Mouse (Mus musculus) left cerebral cortex, postnatal 4 days (tissue): ENCODE data around the gene Myo15. TPM values are rescaled to one million over a fixed set of nuclear protein-coding genes. Genes with fewer than 3 reads are reported as not detected.

ENCODE experiments used
- DNase-seq: peaks from one replicate; pipeline ENCODE4 v3.0.0-alpha.2; 2022
- intact Hi-C: fragments of 180-260 bp; cut with DNase I; formaldehyde crosslinking; loops from one replicate; pipeline ENCODE4 v1.15.1; 2025
- total RNA-seq, 2 experiments: library from RNA; stranded (reverse); gene quantifications; 2 replicates each; pipeline ENCODE4 v1.2.3; 2021

Gene Myo15
- total RNA-seq, 2 experiments from 2014 or later: 0.10 to 0.14 TPM

DNA sequence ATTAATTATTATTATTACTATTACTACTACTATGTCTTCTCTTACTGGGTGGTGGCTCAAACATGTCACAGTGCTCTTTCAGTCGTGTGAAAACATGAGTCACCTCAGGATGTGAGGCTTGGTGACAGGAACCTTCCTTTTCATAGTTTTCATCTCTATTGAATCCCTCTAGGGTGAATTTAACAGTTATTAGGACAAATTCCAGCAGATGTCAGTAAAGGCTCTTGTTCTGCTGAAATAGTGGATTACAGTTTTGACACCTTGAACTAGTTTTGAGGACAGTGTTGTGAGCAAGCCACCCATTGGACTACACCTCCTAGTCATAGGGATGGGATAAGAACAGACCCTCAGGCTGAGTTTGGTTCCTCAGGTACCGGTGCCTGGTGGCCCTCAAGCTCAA lies 26.6 kb downstream of the Myo15 start:
- DNase-seq: no peak
- intact Hi-C loops: no loop called here

- intact Hi-C loops: no loop called here
Measured at GRCm38 (mm10) chr11:60507281-60507680, 38.1 kb downstream of the Myo15 start.

DNA sequence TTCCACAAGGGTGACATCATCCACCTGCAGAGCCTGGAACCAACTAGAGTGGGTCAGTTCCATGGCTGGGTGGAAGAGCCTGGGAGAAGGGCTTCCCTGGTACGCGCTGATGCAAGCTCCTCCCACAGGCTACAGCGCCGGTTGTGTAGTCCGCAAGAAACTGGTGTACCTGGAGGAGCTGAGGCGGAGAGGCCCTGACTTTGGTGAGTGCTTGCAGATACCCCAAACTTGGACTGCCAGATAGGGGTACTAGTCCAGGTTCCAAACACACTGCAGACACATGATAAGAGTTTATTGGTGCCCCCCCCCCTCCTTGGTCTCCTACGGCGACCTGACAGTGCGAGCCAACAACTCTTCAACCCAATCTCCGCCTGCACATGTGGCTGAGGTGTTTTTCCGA lies 39.8 kb downstream of the Myo15 start:
- intact Hi-C loops: no loop called here
- no peak for DNase-seq

More at GRCm38 (mm10) chr11:60507281-60507680, 38.1 kb downstream of the Myo15 start:
- DNase-seq: no peak

DNA sequence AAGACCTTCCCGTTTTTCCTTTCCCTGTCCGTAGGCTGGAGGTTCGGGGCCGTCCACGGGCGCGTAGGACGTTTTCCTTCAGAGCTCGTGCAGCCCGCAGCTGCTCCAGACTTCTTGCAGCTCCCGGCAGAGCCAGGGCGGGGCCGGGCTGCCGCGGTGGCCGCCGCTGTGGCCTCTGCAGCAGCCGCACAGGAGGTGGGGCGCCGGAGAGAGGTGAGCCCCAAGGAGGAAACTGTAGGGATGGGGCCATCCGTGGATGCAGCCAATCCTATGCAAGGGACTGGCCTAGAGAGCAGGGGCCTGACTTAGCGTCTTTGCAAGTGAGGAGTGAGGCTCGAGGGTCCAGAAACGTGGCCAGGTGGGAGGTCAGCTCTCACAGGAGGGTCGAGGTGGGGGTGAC lies 40.4 kb downstream of the Myo15 start:
- DNase-seq: no peak
- intact Hi-C loops: no loop called here

DNA sequence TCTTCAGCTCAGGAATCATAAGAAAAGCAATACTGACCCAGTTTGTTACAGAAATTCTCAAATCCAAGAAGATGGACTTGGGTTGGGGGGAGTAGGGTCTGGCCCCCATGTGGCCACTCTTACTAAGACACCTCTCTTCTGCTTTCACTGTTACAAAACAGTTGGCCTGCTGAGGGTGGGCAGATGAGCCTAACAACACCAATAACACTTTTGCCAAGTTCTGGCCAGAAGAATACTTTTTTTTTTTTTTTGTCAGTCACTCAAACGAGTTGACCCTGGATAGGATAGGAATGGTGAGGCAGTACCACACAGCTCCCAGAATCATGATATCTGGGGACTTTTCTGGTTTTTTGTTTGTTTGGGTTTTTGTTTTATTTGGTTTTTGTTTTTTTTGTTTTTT lies 42.8 kb downstream of the Myo15 start:
- intact Hi-C loops: no loop called here
- DNase-seq: no peak

DNA sequence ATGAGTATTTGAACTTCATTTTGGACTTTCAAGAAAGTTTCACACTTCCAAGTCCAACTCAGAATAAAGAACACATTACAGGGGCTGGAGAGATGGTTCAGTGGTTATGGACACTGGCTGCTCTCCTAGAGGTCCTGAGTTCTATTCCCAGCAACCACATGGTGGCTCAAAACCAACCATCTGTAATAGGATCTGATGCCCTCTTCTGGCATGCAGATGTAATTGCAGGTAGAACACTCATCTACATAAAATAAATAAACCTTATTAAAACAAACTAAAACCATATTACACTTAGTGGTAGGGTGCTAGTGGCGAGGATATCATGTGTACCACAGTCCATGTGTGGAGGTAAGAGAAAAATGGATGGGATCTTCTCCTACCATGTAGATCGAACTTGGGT lies 43.4 kb downstream of the Myo15 start:
- no peak for DNase-seq
- intact Hi-C loops: no loop called here

GRCm38 (mm10) chr11:60514941-60515340 lies 45.8 kb downstream of the Myo15 start:
- intact Hi-C loops: no loop called here
- DNase-seq: no peak

GRCm38 (mm10) chr11:60518305-60518704 lies 49.2 kb downstream of the Myo15 start:
- intact Hi-C loops: no loop called here
- no peak for DNase-seq

- intact Hi-C loops: no loop called here
- DNase-seq: no peak
Measured at GRCm38 (mm10) chr11:60522027-60522426, 52.9 kb downstream of the Myo15 start.

GRCm38 (mm10) chr11:60522661-60523365 lies 53.7 kb downstream of the Myo15 start:
- DNase-seq: no peak
- intact Hi-C loops: no loop called here

DNA sequence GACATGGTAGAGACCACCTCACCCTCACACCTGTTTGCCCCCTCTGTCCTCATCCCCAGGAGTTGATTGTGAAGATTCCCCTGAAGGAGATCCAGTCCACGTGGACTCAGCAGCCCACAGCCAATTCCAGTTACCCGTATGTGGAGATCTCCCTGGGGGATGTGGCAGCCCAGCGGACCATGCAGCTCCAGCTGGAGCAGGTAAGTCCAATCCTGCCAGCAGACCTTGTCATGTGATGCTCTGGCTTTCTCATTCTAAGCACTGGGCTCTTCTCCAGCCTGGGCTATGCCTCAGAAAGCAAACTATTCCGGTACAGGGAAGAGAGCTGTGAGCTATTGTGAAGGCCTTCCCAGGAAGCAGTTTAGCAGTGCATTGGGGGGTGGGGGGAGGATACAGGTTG lies 57.3 kb downstream of the Myo15 start:
- DNase-seq: no peak
- intact Hi-C loops: no loop called here

- no peak for DNase-seq
- intact Hi-C loops: no loop called here
Measured at GRCm38 (mm10) chr11:60535676-60536075, 66.5 kb downstream of the Myo15 start.

GRCm38 (mm10) chr11:60536180-60536858 lies 67.2 kb downstream of the Myo15 start, which contains the start of gene Alkbh5:
TSS of gene Alkbh5 (plus strand) at chr11:60536381.
- no peak for DNase-seq
- intact Hi-C loops: no loop called here

- intact Hi-C loops: no loop called here
- DNase-seq: peak; percentile 96
Measured at GRCm38 (mm10) chr11:60536859-60537467, 67.8 kb downstream of the Myo15 start.

DNA sequence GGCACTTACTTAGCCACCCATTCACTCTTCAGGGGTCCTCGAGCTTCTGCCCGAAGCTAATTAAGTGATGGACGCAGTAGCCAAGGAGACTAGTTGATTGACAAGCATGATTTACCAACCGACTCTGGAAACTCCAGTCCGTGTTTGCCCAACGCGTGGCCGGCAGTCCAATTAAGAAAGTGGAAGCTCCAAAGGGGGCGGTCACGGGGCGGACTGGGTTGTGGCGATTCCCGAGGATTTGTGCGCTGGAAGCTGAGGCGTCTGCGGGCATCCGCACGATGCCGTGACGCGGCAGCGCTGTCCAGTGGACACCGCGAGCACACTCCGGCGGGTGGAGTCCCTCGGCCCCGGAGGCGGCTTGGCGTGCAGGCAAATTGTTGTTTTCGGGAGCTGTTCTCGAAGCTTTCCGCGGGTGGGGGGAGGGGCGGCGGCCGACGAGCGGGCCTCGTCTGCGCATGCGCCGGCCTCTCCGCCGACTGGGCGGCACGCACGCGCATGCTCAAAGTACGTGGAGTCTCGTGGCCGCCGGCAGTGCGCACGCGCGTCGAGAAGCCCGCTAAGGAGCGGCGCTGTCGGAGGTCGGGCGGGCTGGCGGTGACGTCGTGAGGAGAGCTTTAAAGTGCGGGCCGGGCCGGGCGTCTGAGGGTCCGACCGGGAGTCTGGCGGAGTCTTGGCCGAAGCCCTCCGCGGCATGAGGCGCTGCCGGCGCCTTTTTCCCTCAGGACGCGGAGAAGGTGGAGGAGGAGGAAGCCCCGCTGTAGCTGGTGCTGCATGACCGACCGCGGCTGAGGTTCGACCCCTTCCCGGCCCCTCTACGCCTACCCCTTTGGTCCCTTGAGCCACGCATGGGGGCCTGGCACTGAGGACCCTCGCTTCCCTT lies 68.6 kb downstream of the Myo15 start:
- peak; percentile 98 for DNase-seq
- intact Hi-C loops: no loop called here

- DNase-seq: peak; percentile 26
- intact Hi-C loops: no loop called here
Measured at GRCm38 (mm10) chr11:60538371-60539281, 69.5 kb downstream of the Myo15 start.

DNA sequence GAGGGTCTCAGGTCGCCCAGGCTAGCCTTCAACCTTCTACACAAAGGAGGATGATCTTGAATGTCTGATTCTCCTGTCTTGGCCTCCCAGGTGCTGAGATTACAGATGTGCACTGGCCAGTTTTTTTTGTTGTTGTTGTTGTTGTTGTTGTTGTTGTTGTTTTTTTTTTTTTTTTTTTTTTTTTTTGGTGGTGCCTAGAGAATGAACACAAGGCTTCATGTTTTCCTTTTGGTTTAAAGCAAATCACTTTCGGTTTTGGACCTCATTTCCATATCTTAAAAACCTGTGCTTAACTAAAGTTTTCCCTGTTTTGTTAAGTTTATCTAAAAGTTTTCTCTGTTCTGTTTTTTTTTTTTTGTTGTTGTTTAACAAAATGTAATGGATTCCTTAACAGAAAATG lies 70.4 kb downstream of the Myo15 start:
- DNase-seq: no peak
- intact Hi-C loops: no loop called here

- intact Hi-C loops: loop anchor here (10.0 kb wide), 1 partner anchor 85 kb away; the partner anchor contains the start of gene Drg2
- DNase-seq: no peak
Measured at GRCm38 (mm10) chr11:60540002-60540610, 71.0 kb downstream of the Myo15 start.

DNA sequence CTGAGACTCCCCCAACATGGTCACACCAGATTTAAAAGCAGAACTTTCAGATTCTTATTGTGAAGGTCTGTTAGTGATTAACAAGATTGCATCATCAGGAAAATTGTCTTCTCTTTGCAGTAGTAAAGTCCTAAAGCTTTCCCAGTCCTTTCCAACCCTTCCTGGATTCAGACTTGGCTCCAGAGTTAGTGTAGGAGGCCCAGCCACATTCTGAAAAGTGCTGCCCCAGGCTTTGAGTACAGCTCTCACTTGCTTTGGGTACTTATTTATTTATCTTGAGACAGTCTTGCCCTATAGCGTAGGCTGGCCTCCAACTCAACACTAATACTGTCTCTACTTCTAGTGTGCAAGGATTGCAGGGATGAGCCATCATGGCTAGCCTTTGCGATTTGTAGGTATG lies 71.6 kb downstream of the Myo15 start:
- no peak for DNase-seq
- intact Hi-C loops: loop anchor here (10.0 kb wide), 1 partner anchor 86 kb away; the partner anchor contains the start of gene Drg2
